Comparison of ENCODE assay signal across 9 mouse cellular contexts in genomic region chr7:128534984-128535491, GRCm38 (mm10). TPM values are rescaled to one million over a fixed set of nuclear protein-coding genes. Genes with fewer than 3 reads are reported as not detected.
DNase-seq lines count a peak whose midpoint lies in the region; ATAC-seq and TF ChIP-seq lines count a peak whose summit lies in the region.
"Had no signal": no experiment of that assay in that cellular context is flagged by ENCODE, and none has a peak within 500 bp of the region (broad histone marks: within the 10 kb centered on the region; RNA-seq: fewer than 3 reads in every experiment).

No protein-coding gene starts in this region.

- no peaks in the 10 kb centered on the region for H3K36me3 ChIP-seq in hindbrain, embryonic 10.5 days
- no peaks in the 10 kb centered on the region for H3K36me3 ChIP-seq in hindbrain, embryonic 11.5 days (ENCODE audit: control insufficient read depth, insufficient read depth, low read length)
- no peaks in the 10 kb centered on the region for H3K36me3 ChIP-seq in hindbrain, postnatal 0 days (ENCODE audit: insufficient read depth, low read length)
- no peaks in the 10 kb centered on the region for H3K36me3 ChIP-seq in midbrain, embryonic 13.5 days

- WGBS in hindbrain, embryonic 10.5 days: 60% methylated on average over 5 of the region's 5 CpGs
- 62% methylated on average over 5 of the region's 5 CpGs for WGBS in hindbrain, embryonic 11.5 days
- WGBS in hindbrain, postnatal 0 days: 34% methylated on average over 5 of the region's 5 CpGs
- 39% methylated on average over 5 of the region's 5 CpGs for WGBS in midbrain, embryonic 13.5 days

- no peaks in the 10 kb centered on the region for H3K9me3 ChIP-seq in hindbrain, embryonic 10.5 days
- H3K9me3 ChIP-seq in hindbrain, embryonic 11.5 days (ENCODE audit: control insufficient read depth, low read length): no peaks in the 10 kb centered on the region
- no peaks in the 10 kb centered on the region for H3K9me3 ChIP-seq in hindbrain, postnatal 0 days (ENCODE audit: low read length)
- no peaks in the 10 kb centered on the region for H3K9me3 ChIP-seq in midbrain, embryonic 13.5 days

- ATAC-seq in hindbrain, embryonic 11.5 days (ENCODE audit: low FRiP score): no peak
- ATAC-seq in hindbrain, postnatal 0 days: no peak
- ATAC-seq in midbrain, embryonic 13.5 days: no peak

- 0 out of 2 replicates have a peak overlapping the region, but pooled peaks have one; percentile 5 for H3K27ac ChIP-seq in hindbrain, embryonic 10.5 days
- H3K27ac ChIP-seq in hindbrain, embryonic 11.5 days (ENCODE audit: low read depth, low read length): no peak overlapping the region
- H3K27ac ChIP-seq in hindbrain, postnatal 0 days: peak overlapping the region; percentile 18; the same call in 1 of the 2 replicates
- peak overlapping the region; percentile 22 for H3K27ac ChIP-seq in midbrain, embryonic 13.5 days

- H3K4me3 ChIP-seq in hindbrain, embryonic 10.5 days: no peak overlapping the region
- no peak overlapping the region for H3K4me3 ChIP-seq in hindbrain, embryonic 11.5 days (ENCODE audit: low read depth, low read length)
- H3K4me3 ChIP-seq in hindbrain, postnatal 0 days (ENCODE audit: low read length): no peak overlapping the region
- no peak overlapping the region for H3K4me3 ChIP-seq in midbrain, embryonic 13.5 days (replicated peaks)

- DNase-seq in hindbrain, embryonic 10.5 days (ENCODE audit: low spot score): no peak
- DNase-seq in hindbrain, embryonic 11.5 days (ENCODE audit: low spot score): no peak
- DNase-seq in brain, embryonic 14.5 days (ENCODE audit: low read depth): peak; percentile 90
- DNase-seq in hindbrain, postnatal 0 days (ENCODE audit: low spot score): peak; percentile 88
- DNase-seq in urinary bladder, adult 18-20 months (ENCODE audit: low spot score in 2 of 2): no peak
- no peak for DNase-seq in gastrocnemius, postnatal 25 days
- DNase-seq in urinary bladder, postnatal 36 days (ENCODE audit: low spot score in 2 of 2): no peak
- DNase-seq: kidney, adult 8-10 months had no signal

- TF ChIP-seq CTCF in brain, embryonic 14.5 days (IDR thresholded peaks at IDR 0.05; ENCODE audit: borderline replicate concordance, extremely low read depth, insufficient read depth, insufficient read length): no peak
- no peak for TF ChIP-seq CTCF in hindbrain, postnatal 0 days (IDR thresholded peaks at IDR 0.05; ENCODE audit: low read depth)

- peaks cover 13% of the 10 kb centered on the region for H3K27me3 ChIP-seq in hindbrain, embryonic 10.5 days (ENCODE audit: insufficient read depth, poor library complexity, severe bottlenecking)
- no peaks in the 10 kb centered on the region for H3K27me3 ChIP-seq in hindbrain, embryonic 11.5 days (ENCODE audit: control insufficient read depth, insufficient read depth, low read length)
- H3K27me3 ChIP-seq in hindbrain, postnatal 0 days (ENCODE audit: insufficient read depth, low read length): no peaks in the 10 kb centered on the region
- H3K27me3 ChIP-seq in midbrain, embryonic 13.5 days: no peaks in the 10 kb centered on the region

- no peak overlapping the region for H3K4me2 ChIP-seq in hindbrain, embryonic 11.5 days (replicated peaks; ENCODE audit: low read depth, low read length)
- H3K4me2 ChIP-seq in hindbrain, postnatal 0 days (ENCODE audit: low read depth, low read length): no peak overlapping the region
- H3K4me2 ChIP-seq in midbrain, embryonic 13.5 days (replicated peaks): no peak overlapping the region

- H3K9ac ChIP-seq in hindbrain, embryonic 11.5 days (ENCODE audit: low read depth, low read length): no peak overlapping the region
- H3K9ac ChIP-seq in hindbrain, postnatal 0 days (replicated peaks; ENCODE audit: low read length): no peak overlapping the region
- no peak overlapping the region for H3K9ac ChIP-seq in midbrain, embryonic 13.5 days (replicated peaks)

- no peak for TF ChIP-seq POLR2A in brain, embryonic 14.5 days (IDR thresholded peaks at IDR 0.05; ENCODE audit: borderline replicate concordance, extremely low read depth, insufficient read depth, insufficient read length, poor library complexity, severe bottlenecking)

- peaks cover 68% of the 10 kb centered on the region for H3K4me1 ChIP-seq in hindbrain, embryonic 10.5 days (replicated peaks)
- no peaks in the 10 kb centered on the region; the same call in none of the 2 replicates for H3K4me1 ChIP-seq in hindbrain, embryonic 11.5 days (replicated peaks; ENCODE audit: control insufficient read depth, insufficient read depth, low read length)
- peaks cover 33% of the 10 kb centered on the region for H3K4me1 ChIP-seq in hindbrain, postnatal 0 days (ENCODE audit: insufficient read depth, low read length)
- peaks cover 57% of the 10 kb centered on the region for H3K4me1 ChIP-seq in midbrain, embryonic 13.5 days (replicated peaks)

RNA-seq across cellular contexts. Expression of gene Bag3, which starts 11.6 kb away (rescaled TPM):
- polyA plus RNA-seq in hindbrain, embryonic 10.5 days (2016; fragmentation: Nextera tagmentation; extraction: Ambion mirVana): 7.2 and 7.8 TPM in 2 replicates
- 4.3 and 5.6 TPM in 2 replicates for polyA plus RNA-seq in hindbrain, embryonic 11.5 days (2014; fragmentation: Nextera tagmentation; extraction: Ambion mirVana)
- 2.2 and 4.2 TPM in 2 replicates for polyA plus RNA-seq in brain, embryonic 14.5 days (2012; rRNA removed)
- total RNA-seq in hindbrain, postnatal 0 days (2014; rRNA removed): 4.5 and 6.7 TPM in 2 replicates
- polyA plus RNA-seq in hindbrain, postnatal 0 days (2015; fragmentation: Nextera tagmentation; extraction: Ambion mirVana): 4.7 and 5.2 TPM in 2 replicates
- polyA plus RNA-seq in midbrain, embryonic 13.5 days (2015; fragmentation: Nextera tagmentation; extraction: Ambion mirVana): 2.1 and 2.6 TPM in 2 replicates
- 100 to 1,000 TPM; 122 to 129 TPM for total RNA-seq in gastrocnemius, postnatal 25 days (2021)

Comparison
In these comparisons a context has a peak if more than half of its experiments do, and no peak if none do; other contexts are left out.
1. DNase-seq: peak in brain, embryonic 14.5 days (single experiment) and hindbrain, postnatal 0 days (single experiment); none in hindbrain, embryonic 10.5 days (single experiment), hindbrain, embryonic 11.5 days (single experiment), urinary bladder, adult 18-20 months (0 of 2), gastrocnemius, postnatal 25 days (single experiment) and urinary bladder, postnatal 36 days (0 of 2).